Mouse (Mus musculus) stomach, embryonic 15.5 days (tissue): ENCODE measurements around the gene Gm40193. TPM values are rescaled to one million over a fixed set of nuclear protein-coding genes. Genes with fewer than 3 reads are reported as not detected.

Source experiments
- ATAC-seq: fragments of 200-750 bp; cut with Nextera tagmentation; 2 replicates; pipeline ENCODE4 v1.8.0; 2017; ENCODE audit warnings: low read depth, moderate number of reproducible peaks, moderate TSS enrichment; ENCODE audit not compliant: insufficient read depth, low FRiP score
- H3K27ac ChIP-seq: fragments of 300-500 bp; sonication (generic); 2 replicates; pipeline ENCODE4 v1.5.1; 2015; ENCODE audit warnings: mild to moderate bottlenecking, inconsistent platforms
- H3K27me3 ChIP-seq: fragments of 300-500 bp; sonication (generic); replicated peaks from 2 replicates; pipeline ENCODE4 v1.6.1; 2015; ENCODE audit warnings: inconsistent platforms
- H3K36me3 ChIP-seq: fragments of 300-500 bp; sonication (generic); 2 replicates; pipeline ENCODE4 v1.6.1; 2015; ENCODE audit warnings: inconsistent platforms
- H3K4me1 ChIP-seq: fragments of 300-500 bp; sonication (generic); 2 replicates; pipeline ENCODE4 v1.6.1; 2015; ENCODE audit warnings: inconsistent platforms
- H3K4me2 ChIP-seq: fragments of 300-500 bp; sonication (generic); 2 replicates; pipeline ENCODE4 v1.6.1; 2015; ENCODE audit warnings: mild to moderate bottlenecking, inconsistent platforms
- H3K4me3 ChIP-seq: fragments of 300-500 bp; sonication (generic); replicated peaks from 2 replicates; pipeline ENCODE4 v1.5.1; 2015; ENCODE audit warnings: inconsistent platforms
- H3K9ac ChIP-seq: fragments of 300-500 bp; sonication (generic); 2 replicates; pipeline ENCODE4 v1.6.1; 2015; ENCODE audit warnings: inconsistent platforms
- H3K9me3 ChIP-seq: fragments of 300-500 bp; sonication (generic); 2 replicates; pipeline ENCODE4 v1.6.1; 2016; ENCODE audit warnings: inconsistent platforms
- WGBS: fragments of 180-500 bp; shearing (Covaris S2); methylation state at CpG from one replicate; pipeline ENCODE4 v1.1.7; 2015; 5-methylcytosine and 5-hydroxymethylcytosine counted together
- polyA plus RNA-seq: library from polyadenylated mRNA; unstranded; fragments of >200 nt; fragmentation: Nextera tagmentation; extraction: Ambion mirVana; gene quantifications from 2 replicates; pipeline ENCODE4 v1.2.1, GENCODE M21; 2015

Gene Gm40193
- polyA plus RNA-seq, 1 experiment from 2014 or later: not detected

DNA sequence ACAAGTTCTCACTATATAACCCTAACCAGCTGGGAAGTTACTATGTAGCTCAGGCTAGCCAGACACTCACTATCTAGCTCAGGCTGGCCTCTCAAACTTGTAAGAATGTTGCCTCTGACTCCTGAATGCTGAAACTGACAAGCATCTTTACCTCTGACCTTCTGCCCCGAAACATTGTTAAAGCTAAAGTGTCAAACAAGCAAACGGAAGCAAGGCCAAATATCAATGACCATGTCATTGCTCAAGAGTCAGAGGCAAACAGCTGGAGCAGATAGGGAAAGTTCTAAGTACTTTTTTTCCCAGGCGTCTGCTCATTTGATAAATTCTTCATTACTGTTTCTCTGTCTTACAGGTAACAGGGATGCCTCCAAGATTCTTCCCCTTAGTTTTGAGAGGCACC, 30.7 kb downstream of the Gm40193 start:
- WGBS: 39% methylated on average over 3 of the region's 3 CpGs
- no peaks in the 10 kb centered on the region for H3K36me3 ChIP-seq
- no peaks in the 10 kb centered on the region for H3K9me3 ChIP-seq
- H3K27ac ChIP-seq: no peak overlapping the region
- H3K27me3 ChIP-seq: no peaks in the 10 kb centered on the region
- H3K4me2 ChIP-seq: no peak overlapping the region
- H3K9ac ChIP-seq: no peak overlapping the region
- no peak for ATAC-seq
- H3K4me1 ChIP-seq: no peaks in the 10 kb centered on the region
- no peak overlapping the region for H3K4me3 ChIP-seq

DNA sequence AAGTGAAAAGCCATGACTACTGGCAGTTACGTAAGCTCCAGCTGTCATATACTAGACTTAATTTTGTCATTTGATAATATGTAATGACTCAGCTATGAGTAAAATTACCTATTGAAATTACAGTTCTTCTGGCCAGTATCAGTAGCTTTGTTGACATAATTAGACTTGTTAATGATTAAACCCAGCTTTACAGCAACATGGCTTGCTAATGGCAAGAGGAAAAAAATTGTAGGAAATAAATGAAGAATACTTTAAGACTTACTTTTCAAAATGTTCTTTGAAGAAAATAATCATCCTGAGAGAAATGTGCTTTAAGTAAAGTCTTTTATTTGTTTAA, 32.3 kb downstream of the Gm40193 start:
- H3K4me1 ChIP-seq: no peaks in the 10 kb centered on the region
- no peak overlapping the region for H3K9ac ChIP-seq
- 0 out of 2 replicates have a peak overlapping the region, but pooled peaks have one; percentile 13 for H3K27ac ChIP-seq
- ATAC-seq: no peak
- H3K4me2 ChIP-seq: no peak overlapping the region
- WGBS: 73% methylated on average over 1 of the region's 1 CpGs
- no peaks in the 10 kb centered on the region for H3K9me3 ChIP-seq
- no peaks in the 10 kb centered on the region for H3K36me3 ChIP-seq
- H3K27me3 ChIP-seq: no peaks in the 10 kb centered on the region
- no peak overlapping the region for H3K4me3 ChIP-seq

DNA sequence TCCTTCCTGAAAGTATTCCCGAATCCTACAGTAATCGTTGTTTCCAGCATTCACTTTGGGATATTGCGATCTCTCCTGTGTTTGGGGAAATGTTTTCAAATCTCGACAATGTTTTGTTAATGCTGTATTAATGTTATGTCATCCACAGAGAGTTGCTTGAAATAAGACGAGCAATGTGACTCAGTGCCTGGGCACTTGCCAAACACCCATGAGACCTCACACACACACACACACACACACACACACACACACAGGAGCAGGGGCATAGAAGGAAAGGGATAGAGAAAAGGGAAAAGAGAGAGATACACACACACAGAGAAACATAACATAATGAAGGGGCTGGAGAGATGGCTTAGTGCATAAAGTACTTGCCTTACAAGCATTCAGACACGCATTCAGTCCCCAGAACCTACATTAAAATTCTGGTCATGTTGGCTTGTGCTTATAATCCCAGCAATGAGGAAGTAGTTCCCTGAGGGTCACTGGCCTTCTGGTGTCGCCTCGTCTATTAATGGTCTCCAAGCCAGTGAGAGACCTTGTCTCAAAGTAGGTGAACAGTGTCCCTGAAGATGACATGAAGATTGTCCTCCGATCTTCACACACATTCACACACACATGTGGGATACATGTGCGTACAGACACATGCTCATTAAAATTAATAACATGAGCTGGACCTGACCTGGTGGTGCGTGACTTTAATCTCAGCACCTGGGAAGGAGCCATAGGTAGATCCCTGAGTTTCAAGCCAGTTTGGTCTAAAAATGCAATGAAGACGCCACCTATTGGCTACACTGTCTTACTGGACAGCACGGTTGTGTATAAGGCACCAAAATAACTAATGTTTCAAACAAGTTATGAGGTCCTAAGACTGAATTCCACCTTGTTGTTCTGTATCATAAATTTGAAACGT, 32.9 kb downstream of the Gm40193 start:
- Histone ChIP-seq H3K4me3 (no peak overlapping the region), H3K4me2 (no peak overlapping the region), H3K27ac (no peak overlapping the region), H3K4me1 (no peaks in the 10 kb centered on the region), H3K27me3 (no peaks in the 10 kb centered on the region), H3K9me3 (no peaks in the 10 kb centered on the region), H3K9ac (no peak overlapping the region), H3K36me3 (no peaks in the 10 kb centered on the region)
- WGBS: 63% methylated on average over 14 of the region's 14 CpGs
- no peak for ATAC-seq

DNA sequence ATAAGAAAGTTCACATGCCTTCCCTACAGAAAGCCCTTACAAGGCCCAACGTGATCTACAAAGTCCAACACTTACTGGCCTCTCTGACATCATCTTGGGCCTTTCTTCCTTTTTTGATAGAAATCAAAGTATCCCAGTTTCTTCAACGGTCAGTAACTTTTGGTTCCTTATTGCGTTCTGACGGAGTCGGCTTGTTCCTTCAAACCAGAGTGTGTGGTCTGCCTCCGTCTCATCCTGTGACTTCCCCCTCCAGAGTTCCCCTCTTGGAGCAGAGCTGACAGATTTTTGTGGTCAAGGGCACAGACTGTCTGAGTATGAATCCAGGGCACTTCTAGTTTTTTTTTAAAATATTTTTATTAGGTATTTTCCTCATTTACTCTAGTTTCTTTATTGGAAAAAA, 43.1 kb downstream of the Gm40193 start:
- 79% methylated on average over 6 of the region's 6 CpGs for WGBS
- Histone ChIP-seq H3K4me2 (no peak overlapping the region), H3K9me3 (no peaks in the 10 kb centered on the region), H3K4me1 (no peaks in the 10 kb centered on the region), H3K9ac (no peak overlapping the region), H3K36me3 (no peaks in the 10 kb centered on the region), H3K27ac (no peak overlapping the region), H3K27me3 (no peaks in the 10 kb centered on the region), H3K4me3 (no peak overlapping the region)
- no peak for ATAC-seq

DNA sequence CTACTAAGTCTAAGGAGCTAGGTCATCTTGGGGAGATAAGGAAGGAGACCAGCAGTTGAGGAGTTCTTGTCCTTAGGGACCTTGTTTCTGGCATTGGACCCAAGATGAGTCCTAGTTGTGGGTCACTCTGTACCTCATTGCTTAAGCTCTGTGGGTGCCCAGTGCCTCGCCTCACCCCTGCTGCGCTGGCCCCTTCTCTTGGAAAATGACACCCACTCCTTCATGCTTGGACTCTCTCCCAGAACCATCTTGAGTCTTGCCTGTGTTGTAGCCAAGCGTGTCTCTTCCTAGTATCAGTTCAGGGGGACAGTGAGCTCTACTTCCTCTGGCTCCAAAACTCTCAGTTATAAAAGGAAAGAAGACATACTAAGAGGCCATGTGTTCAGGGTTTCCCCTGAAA, 43.6 kb downstream of the Gm40193 start:
- Histone ChIP-seq H3K9ac (no peak overlapping the region), H3K4me2 (no peak overlapping the region), H3K36me3 (no peaks in the 10 kb centered on the region), H3K9me3 (no peaks in the 10 kb centered on the region), H3K4me1 (no peaks in the 10 kb centered on the region), H3K27ac (no peak overlapping the region), H3K4me3 (no peak overlapping the region), H3K27me3 (no peaks in the 10 kb centered on the region)
- WGBS: 88% methylated on average over 3 of the region's 3 CpGs
- ATAC-seq: no peak

DNA sequence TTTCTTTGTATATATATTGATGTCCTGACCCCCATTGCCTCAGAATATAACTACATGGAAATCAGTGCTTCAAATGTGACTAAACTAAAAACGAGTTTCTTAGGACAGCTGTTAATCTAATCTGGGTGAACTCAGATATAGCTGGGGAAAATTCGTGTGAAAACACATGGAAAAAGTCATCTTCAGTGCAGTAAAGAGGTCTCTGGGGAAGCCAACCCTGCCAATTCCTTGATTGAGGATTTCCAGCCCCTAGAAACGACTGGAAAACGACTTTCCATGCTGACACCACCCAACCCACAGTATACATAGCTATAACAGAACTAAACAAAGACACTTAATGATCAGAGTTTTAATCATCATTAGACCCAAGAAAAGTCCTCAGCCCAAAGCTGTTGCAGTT, 44.9 kb downstream of the Gm40193 start:
- H3K36me3 ChIP-seq: no peaks in the 10 kb centered on the region
- no peaks in the 10 kb centered on the region for H3K9me3 ChIP-seq
- no peak overlapping the region for H3K4me2 ChIP-seq
- no peak overlapping the region for H3K4me3 ChIP-seq
- H3K4me1 ChIP-seq: no peaks in the 10 kb centered on the region
- no peak overlapping the region for H3K9ac ChIP-seq
- no peak overlapping the region for H3K27ac ChIP-seq
- no peaks in the 10 kb centered on the region for H3K27me3 ChIP-seq
- ATAC-seq: no peak
- WGBS: 33% methylated on average over 4 of the region's 4 CpGs

DNA sequence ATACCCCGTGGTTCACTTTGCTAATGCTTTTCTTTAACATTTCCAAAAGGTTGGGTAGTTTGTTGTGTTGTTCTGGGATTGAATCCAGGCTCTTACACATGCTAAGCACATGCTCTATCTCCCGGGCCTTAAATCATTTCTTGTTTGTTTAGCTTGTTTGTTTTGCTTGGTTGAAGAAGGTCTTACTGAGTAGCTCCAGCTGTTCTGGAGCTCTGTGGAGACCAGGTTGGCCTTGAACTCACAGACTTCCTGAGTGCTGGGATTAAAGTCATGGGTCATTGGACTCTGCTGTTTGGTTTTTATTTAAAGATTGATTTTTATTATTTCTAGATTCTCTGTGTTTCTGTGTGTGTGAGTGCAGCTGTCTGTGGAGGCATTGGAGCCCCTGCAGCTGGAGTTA, 47.2 kb downstream of the Gm40193 start:
- Histone ChIP-seq H3K4me3 (no peak overlapping the region), H3K4me1 (no peaks in the 10 kb centered on the region), H3K4me2 (no peak overlapping the region), H3K27me3 (no peaks in the 10 kb centered on the region), H3K9ac (no peak overlapping the region), H3K9me3 (no peaks in the 10 kb centered on the region), H3K36me3 (no peaks in the 10 kb centered on the region), H3K27ac (0 out of 2 replicates have a peak overlapping the region, but pooled peaks have one; percentile 31)
- ATAC-seq: no peak
- 44% methylated on average over 2 of the region's 2 CpGs for WGBS

Other genes with a start within 250 kb of the Gm40193 start
- gene Alox12e, start 210.3 kb downstream of the Gm40193 start, polyA plus RNA-seq: 0.06 TPM in 1 of 2 replicates, not detected in the other
- 6.7 and 9.5 TPM in 2 replicates for gene Alox15, start 180.9 kb downstream of the Gm40193 start, polyA plus RNA-seq
- gene Pelp1, start 122.9 kb downstream of the Gm40193 start, polyA plus RNA-seq: 31.5 and 33.8 TPM in 2 replicates
- gene Arrb2, start 100.3 kb downstream of the Gm40193 start, polyA plus RNA-seq: 15.0 and 19.4 TPM in 2 replicates
- gene Med11, start 81.0 kb downstream of the Gm40193 start, polyA plus RNA-seq: 36.1 and 40.6 TPM in 2 replicates
- 0.73 and 0.75 TPM in 2 replicates for gene Zmynd15, start 73.5 kb downstream of the Gm40193 start, polyA plus RNA-seq
- 7.3 and 8.8 TPM in 2 replicates for gene Cxcl16, start 73.0 kb downstream of the Gm40193 start, polyA plus RNA-seq
- gene Tm4sf5, start 27.7 kb downstream of the Gm40193 start, polyA plus RNA-seq: 65.0 and 71.2 TPM in 2 replicates
- 0.62 TPM in 1 of 2 replicates, not detected in the other for gene Vmo1, start 18.3 kb downstream of the Gm40193 start, polyA plus RNA-seq
- 2.1 and 3.3 TPM in 2 replicates for gene Gltpd2, start 13.7 kb downstream of the Gm40193 start, polyA plus RNA-seq
- gene Psmb6, start 7.6 kb downstream of the Gm40193 start, polyA plus RNA-seq: 689 and 690 TPM in 2 replicates
- gene Pld2, start 7.1 kb upstream of the Gm40193 start, polyA plus RNA-seq: 12.9 and 13.7 TPM in 2 replicates
- gene Mink1, start 29.9 kb upstream of the Gm40193 start, polyA plus RNA-seq: 14.9 and 15.9 TPM in 2 replicates
- 0.23 TPM in 1 of 2 replicates, not detected in the other for gene 4930544D05Rik, start 82.9 kb upstream of the Gm40193 start, polyA plus RNA-seq
- gene Chrne, start 86.3 kb upstream of the Gm40193 start, polyA plus RNA-seq: not detected in 2 replicates
- 0.09 and 0.19 TPM in 2 replicates for gene Gp1ba, start 106.2 kb upstream of the Gm40193 start, polyA plus RNA-seq
- gene Rnf167, start 114.3 kb upstream of the Gm40193 start, polyA plus RNA-seq: 97.2 and 108 TPM in 2 replicates
- 150 and 151 TPM in 2 replicates for gene Slc25a11, start 114.5 kb upstream of the Gm40193 start, polyA plus RNA-seq
- 1,701 and 2,042 TPM in 2 replicates for gene Pfn1, start 121.7 kb upstream of the Gm40193 start, polyA plus RNA-seq
- gene Eno3, start 124.3 kb upstream of the Gm40193 start, polyA plus RNA-seq: 13.9 and 16.6 TPM in 2 replicates
- 152 and 156 TPM in 2 replicates for gene Spag7, start 136.5 kb upstream of the Gm40193 start, polyA plus RNA-seq
- gene Camta2, start 155.2 kb upstream of the Gm40193 start, polyA plus RNA-seq: 13.0 and 15.5 TPM in 2 replicates
- gene Inca1, start 167.2 kb upstream of the Gm40193 start, polyA plus RNA-seq: 1.1 and 1.4 TPM in 2 replicates
- gene Kif1c, start 167.6 kb upstream of the Gm40193 start, polyA plus RNA-seq: 4.2 and 4.6 TPM in 2 replicates
- gene Zfp3, start 231.3 kb upstream of the Gm40193 start, polyA plus RNA-seq: 5.5 and 6.9 TPM in 2 replicates